Mouse (Mus musculus): ENCODE measurements around the gene Klhdc4. TPM values are rescaled to one million over a fixed set of nuclear protein-coding genes. Genes with fewer than 3 reads are reported as not detected.

Klhdc4 gene
- total RNA-seq, 2 experiments from 2014 or later, result 24.2 to 31.2 TPM

GRCm38 (mm10) chr8:121811502-121811901, 17.9 kb downstream of the Klhdc4 start:
- DNase-seq (ENCODE audit: extremely low spot score in 1 of 2, low spot score in 1 of 2), result no peak

DNA sequence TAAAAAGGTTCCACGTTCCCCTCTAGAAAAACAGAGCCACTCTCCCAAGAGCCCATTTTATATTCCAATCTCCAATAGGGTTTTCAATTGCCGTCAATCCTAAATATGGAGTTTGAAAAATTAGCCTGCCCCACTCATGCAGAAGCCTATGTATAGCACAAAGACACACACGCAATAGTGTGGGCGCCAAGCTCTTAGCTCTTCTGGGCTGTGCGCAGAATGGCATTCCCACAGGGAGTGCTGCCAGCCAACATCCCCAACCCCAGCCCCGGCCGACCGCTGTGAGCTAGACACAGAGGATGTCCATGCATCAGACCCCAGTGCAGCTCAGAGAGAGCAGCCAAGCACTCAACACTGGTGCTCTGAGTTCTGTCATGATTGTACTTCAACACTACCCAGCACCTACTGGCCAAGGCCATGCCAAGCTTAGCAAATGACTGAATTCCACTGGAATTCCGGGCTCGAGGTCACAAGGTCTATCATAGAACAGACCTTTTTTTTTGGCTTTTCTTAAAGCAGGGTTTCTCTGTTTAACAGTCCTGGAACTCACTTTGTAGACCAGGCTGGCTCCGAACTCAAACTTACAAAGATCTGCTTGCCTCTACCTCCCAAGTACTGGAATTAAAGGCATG, 19.7 kb downstream of the Klhdc4 start:
- DNase-seq (ENCODE audit: extremely low spot score in 1 of 2, low spot score in 1 of 2), result no peak

- no peak for DNase-seq (ENCODE audit: extremely low spot score in 1 of 2, low spot score in 1 of 2)
These were observed 21.3 kb downstream of the Klhdc4 start for GRCm38 (mm10) chr8:121808032-121808431.

DNA sequence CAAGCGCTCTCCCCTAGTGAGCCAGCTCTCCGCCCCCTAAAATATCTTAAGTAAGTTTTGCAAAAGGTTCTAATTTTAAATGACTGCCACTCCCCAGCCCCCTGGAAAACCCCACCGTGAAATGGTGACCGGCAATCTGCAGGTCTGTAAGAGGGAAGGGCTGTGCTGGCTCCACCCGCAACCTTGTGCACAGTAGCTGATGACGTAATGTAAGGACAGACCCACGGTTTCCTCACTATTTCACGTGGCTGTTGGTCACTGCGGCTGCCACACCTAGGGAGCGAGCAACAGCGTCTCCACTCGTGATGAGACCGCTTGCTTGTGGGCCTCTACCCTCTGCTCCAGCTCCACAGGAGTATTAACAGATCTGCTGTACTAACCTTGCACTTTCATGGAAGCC, 23.2 kb downstream of the Klhdc4 start:
- no peak for DNase-seq (ENCODE audit: extremely low spot score in 1 of 2, low spot score in 1 of 2)

DNA sequence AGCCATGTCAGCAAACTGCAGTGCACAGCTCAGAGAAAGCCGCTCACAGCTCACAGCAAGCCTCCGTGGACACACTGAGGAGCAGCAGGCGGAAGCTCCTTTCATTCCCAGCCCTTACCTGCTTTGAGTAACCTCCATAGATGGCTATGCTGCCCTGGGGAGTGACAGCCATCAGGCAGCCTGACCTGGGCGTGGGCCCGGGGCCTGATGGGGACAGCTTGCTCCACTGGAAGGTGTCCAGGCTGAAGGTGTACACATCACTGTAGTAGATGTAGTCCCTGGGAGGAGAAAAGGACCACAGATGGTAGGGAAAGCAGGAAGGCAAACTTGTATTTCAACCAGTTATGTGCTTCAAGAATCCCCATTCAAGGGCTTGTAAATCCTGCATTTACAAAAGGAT, 24.5 kb downstream of the Klhdc4 start:
- DNase-seq (ENCODE audit: extremely low spot score in 1 of 2, low spot score in 1 of 2), result no peak

- no peak for DNase-seq (ENCODE audit: extremely low spot score in 1 of 2, low spot score in 1 of 2)
These were observed 31.0 kb downstream of the Klhdc4 start for GRCm38 (mm10) chr8:121798401-121798800.

DNA sequence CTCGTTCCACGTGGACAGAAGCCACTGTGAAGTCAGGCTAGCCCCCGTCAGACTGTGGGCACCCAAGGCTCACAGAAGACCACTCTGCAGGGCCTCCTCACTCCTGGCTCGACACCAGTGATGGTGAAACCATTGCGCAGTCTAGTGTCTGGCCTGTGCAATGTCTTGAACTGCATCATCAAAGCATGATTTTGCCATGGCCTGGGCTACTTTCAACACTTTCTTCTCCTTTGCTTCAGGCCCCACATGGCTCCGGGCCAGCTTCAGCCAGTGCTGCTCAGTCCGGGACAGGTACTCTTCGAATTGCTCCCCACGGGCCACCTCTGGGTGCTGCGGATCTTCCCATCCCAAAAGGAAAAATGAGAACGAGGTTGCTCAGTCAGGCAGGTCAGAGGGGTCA, 33.0 kb downstream of the Klhdc4 start:
- no peak for DNase-seq (ENCODE audit: extremely low spot score in 1 of 2, low spot score in 1 of 2)

DNA sequence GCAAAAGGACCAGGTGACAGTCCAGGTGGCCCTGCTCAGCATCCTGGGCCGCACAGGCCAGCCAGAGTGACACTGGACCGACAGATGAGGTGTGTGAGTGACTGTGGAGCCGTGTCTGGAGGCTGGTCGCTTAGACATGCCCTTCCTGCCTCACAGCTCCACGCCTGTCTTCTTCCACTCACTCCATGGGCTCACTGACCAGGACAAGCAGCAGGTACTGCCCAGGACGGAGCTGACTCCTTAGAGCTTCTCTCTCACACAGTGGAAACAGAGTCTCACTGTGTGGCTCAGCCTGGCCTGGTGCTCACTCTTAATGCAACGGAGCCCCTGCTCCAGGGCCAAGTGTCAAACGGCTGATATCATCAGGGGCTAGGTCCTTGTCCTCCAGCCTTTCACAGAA, 33.9 kb downstream of the Klhdc4 start:
- DNase-seq (ENCODE audit: extremely low spot score in 1 of 2, low spot score in 1 of 2), result no peak

GRCm38 (mm10) chr8:121794151-121794550, 35.2 kb downstream of the Klhdc4 start:
- no peak for DNase-seq (ENCODE audit: extremely low spot score in 1 of 2, low spot score in 1 of 2)

DNA sequence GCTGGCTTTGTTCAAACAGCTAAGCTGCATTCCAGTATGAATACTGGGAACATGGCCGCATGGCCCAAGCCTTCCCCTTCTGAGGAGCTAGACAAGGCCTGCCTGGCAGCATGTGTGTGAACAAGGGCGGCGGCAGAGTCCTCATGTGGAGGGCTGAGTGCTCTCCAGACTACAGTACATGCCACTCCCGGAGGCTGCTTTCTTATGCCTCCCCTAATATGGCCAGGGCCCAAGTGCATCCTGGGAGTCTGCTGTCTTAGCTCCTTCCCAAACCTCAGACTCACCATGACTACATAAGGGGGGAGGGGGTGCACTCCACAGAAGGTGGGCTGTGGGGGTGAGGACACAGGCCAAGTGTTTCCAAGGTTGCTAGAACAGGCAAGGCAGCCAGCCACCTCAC, 36.7 kb downstream of the Klhdc4 start:
- DNase-seq (ENCODE audit: extremely low spot score in 1 of 2, low spot score in 1 of 2), result no peak

DNA sequence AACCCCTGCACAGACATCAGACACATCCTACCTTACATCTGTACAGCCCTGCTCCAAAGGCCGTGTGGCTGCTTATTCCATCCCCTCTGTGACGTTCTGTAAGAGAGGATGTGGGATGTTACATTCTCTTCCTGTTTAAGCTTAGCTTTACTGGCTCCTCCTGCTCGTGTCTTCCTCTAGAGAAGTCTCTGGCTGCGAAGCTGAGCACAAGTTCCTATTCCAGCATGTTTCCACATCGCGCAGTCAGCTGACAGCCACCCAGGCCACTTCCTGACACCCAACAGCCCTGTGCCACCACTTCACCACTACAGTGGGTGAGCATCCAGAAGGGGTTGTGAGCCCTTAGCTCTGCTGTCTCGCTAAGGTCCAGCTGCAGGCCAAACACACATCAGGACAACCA, 37.2 kb downstream of the Klhdc4 start:
- DNase-seq (ENCODE audit: extremely low spot score in 1 of 2, low spot score in 1 of 2), result no peak

- DNase-seq (ENCODE audit: extremely low spot score in 1 of 2, low spot score in 1 of 2), result no peak
These were observed 40.6 kb downstream of the Klhdc4 start for GRCm38 (mm10) chr8:121788786-121789185.

- no peak for DNase-seq (ENCODE audit: extremely low spot score in 1 of 2, low spot score in 1 of 2)
These were observed 42.8 kb downstream of the Klhdc4 start for GRCm38 (mm10) chr8:121786542-121786941.

GRCm38 (mm10) chr8:121782493-121782892, 46.9 kb downstream of the Klhdc4 start:
- no peak for DNase-seq (ENCODE audit: extremely low spot score in 1 of 2, low spot score in 1 of 2)

DNA sequence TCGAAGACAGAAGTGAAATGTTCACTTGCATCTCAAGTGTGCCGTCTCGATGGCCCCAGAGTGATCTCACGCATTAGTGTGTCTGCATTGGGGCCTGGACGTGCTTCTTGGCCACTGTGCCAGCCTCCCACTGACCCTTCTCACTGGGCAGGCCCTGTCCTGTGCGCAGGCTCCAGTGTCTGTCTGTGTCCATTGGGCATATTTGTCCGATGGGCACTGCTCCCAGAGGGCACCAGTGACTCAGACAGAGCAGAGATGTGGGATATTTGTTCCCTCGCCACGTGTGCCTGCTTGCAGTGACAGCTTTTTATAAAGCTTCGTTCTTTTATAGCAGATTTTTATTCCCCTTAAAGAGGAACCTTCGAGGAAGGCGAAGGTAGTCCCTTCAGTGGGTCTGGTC, 55.5 kb downstream of the Klhdc4 start:
- DNase-seq (ENCODE audit: extremely low spot score in 1 of 2, low spot score in 1 of 2), result no peak

DNA sequence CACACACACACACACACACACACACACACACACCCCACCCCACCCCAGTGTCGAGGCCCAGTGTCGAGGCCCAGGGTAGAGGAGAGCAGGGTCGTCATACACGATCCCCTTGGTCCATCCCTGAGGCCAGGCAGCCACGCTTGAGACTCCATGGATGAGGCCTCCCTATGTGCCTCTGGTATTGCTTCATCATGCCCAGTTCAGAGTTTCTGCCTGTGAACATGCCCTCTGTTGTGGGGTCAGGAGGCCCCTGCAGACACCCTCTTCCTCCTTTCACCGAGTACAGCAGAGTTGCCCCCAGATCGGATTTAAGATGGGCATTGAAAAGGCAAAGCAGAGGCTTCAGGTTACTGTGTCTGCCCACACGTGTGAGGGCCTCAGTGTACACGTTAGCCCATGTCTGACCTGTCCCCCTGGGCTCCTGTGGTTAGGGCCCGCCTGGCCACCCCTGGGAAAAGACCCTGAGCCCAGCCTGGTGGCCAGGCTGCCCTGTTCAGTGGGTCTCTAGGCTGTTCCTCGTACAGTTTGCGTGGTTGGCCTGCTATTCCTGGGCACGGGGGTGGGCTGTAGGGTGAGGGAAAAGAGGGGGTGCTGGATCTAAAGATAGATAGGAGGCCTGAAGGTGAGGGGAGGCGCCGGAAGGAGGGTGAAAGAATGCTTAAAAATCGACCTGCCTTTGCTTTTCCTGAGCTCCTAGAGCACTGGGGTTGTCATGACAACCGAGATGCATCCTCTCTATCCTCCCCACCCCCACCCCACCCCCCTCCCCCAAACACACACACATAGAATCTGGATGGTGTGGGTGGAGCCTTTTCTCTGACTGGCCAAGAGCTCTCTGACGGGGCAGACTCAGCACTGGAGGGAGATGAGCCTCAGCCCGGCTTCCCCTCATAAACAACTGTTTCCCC, 58.3 kb downstream of the Klhdc4 start:
- DNase-seq (ENCODE audit: extremely low spot score in 1 of 2, low spot score in 1 of 2), result no peak

DNA sequence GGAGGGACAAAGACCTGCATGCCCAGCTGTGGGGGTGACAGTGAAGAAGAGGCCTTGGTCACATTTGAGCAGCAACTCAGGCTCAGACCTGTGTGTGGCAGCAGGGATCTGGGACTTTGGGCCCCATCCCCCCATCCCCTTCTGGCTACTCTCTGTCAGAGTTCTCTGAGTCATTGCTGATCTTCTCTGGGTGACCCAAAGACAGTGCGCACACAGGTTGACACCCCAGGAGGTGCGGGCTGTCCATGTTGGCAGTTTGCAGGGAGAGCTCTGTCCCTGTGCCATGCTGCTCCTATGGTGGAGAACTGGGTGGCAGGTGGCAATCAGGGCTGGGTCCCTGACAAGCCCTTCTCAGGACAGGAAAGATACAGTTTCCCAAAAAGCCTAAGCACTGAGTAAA, 59.7 kb downstream of the Klhdc4 start:
- DNase-seq (ENCODE audit: extremely low spot score in 1 of 2, low spot score in 1 of 2), result no peak

- DNase-seq (ENCODE audit: extremely low spot score in 1 of 2, low spot score in 1 of 2), result no peak
These were observed 60.3 kb downstream of the Klhdc4 start for GRCm38 (mm10) chr8:121769095-121769494.

- DNase-seq (ENCODE audit: extremely low spot score in 1 of 2, low spot score in 1 of 2), result no peak
These were observed 63.7 kb downstream of the Klhdc4 start for GRCm38 (mm10) chr8:121765594-121766138.

GRCm38 (mm10) chr8:121763700-121764013, 65.7 kb downstream of the Klhdc4 start:
- DNase-seq (ENCODE audit: extremely low spot score in 1 of 2, low spot score in 1 of 2), result no peak

GRCm38 (mm10) chr8:121762999-121763699, 66.2 kb downstream of the Klhdc4 start:
- DNase-seq (ENCODE audit: extremely low spot score in 1 of 2, low spot score in 1 of 2), result no peak
